Mouse (Mus musculus): Measurements from ENCODE around the gene Il22ra1. TPM values are rescaled to one million over a fixed set of nuclear protein-coding genes. Genes with fewer than 3 reads are reported as not detected.

Il22ra1 gene
- total RNA-seq (2023) = not detected

GRCm38 (mm10) chr4:135727817-135728216 is at the start of gene Il22ra1:
Gene Il22ra1 (plus strand): TSS chr4:135728172.

GRCm38 (mm10) chr4:135685906-135686567 is 41.9 kb upstream of the Il22ra1 start, which contains the start of gene Ifnlr1:
Gene Ifnlr1 (plus strand): TSS chr4:135686287.

GRCm38 (mm10) chr4:135759356-135759976 is 31.5 kb downstream of the Il22ra1 start, which contains the start of gene Myom3:
Gene Myom3 (plus strand): TSS chr4:135759715.

Other genes starting within 250 kb of the Il22ra1 start
- gene Stpg1, start 233.4 kb upstream of the Il22ra1 start, total RNA-seq (2023) = not detected
- gene Nipal3, start 233.1 kb upstream of the Il22ra1 start, total RNA-seq (2023) = 10 to 100 TPM; 75.9 to 82.4 TPM
- gene Grhl3, start 154.5 kb upstream of the Il22ra1 start, total RNA-seq (2023) = not detected
- gene Ifnlr1, start 41.9 kb upstream of the Il22ra1 start, total RNA-seq (2023) = under 1 TPM; 0.56 to 0.58 TPM
- gene Myom3, start 31.5 kb downstream of the Il22ra1 start, total RNA-seq (2023) = not detected
- gene Srsf10, start 127.6 kb downstream of the Il22ra1 start, total RNA-seq (2023) = 100 to 1,000 TPM; 204 to 220 TPM
- 100 to 1,000 TPM; 146 to 155 TPM for gene Pnrc2, start 145.7 kb downstream of the Il22ra1 start, total RNA-seq (2023)
- gene Cnr2, start 167.2 kb downstream of the Il22ra1 start, total RNA-seq (2023) = 100 to 1,000 TPM; 167 to 171 TPM
- 100 to 1,000 TPM; 196 to 204 TPM for gene Fuca1, start 192.6 kb downstream of the Il22ra1 start, total RNA-seq (2023)
- 10 to 100 TPM; 28.2 to 32.9 TPM for gene Hmgcl, start 218.3 kb downstream of the Il22ra1 start, total RNA-seq (2023)
- gene Gale, start 235.6 kb downstream of the Il22ra1 start, total RNA-seq (2023) = 1 to 10 TPM; 5.5 to 6.5 TPM
- gene Lypla2, start 244.5 kb downstream of the Il22ra1 start, total RNA-seq (2023) = 100 to 1,000 TPM; 102 to 110 TPM

Data from B cell, adult 67 days (primary cell).